Mouse (Mus musculus): ENCODE results near the gene Mef2a.
A peak's percentile ranks its signal among the peaks of the same experiment; 100 is the strongest.

Mef2a gene

GRCm38 (mm10) chr7:67206496-67206895 is 166.2 kb downstream of the Mef2a start:
- no peak for DNase-seq

DNA sequence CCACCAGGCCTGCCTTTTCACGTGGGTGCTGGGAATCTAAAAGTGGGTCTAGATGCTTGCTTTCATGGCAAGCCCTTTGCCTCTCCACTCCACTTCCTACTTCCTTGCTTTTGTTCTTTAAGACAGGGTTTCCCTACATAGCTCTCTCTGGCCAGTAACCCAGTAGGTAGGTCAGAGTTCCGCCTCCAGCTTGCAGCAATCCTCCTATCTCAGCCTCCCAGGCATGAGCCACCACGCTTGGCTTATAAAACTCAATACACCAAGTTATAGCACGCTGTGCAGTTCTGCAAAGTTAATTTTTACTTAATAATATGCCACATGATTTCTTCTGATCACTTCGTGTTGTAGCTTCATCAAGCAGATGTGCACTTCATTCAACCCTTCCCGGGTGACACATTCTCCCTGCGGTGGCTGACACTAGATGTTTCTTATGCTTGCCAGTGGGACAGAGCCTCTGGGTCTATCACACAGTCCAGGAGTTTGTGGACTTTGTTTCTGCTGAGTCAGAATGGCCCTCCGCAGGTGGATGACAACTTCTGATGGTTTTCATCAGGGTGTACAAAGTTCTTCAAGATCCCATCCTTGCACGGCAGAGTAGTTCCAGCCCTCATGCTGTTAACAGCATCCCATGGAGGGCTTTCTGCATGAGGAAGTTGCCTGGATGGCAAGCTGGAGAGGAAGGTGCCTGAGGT is 166.8 kb downstream of the Mef2a start:
- no peak for DNase-seq

DNA sequence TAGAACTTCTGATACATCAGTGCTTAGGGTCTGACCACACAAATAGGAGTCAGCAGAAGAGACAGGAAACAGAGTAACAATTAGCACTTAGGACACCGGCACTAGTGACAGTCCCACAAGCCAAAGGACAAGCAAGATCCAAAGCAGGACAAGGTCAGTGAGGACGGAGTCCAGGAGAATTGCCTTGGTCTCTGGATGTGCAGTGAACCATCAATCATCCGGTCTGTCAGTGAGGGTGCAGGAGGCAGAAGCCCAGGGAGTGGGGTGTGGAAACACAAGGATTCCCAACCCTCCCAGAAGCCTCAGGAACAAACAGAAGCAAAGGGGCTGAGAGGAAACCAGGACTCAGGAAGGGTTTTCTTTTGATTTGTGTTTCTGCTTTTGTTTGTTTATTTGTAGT is 169.0 kb downstream of the Mef2a start:
- no peak for DNase-seq

DNA sequence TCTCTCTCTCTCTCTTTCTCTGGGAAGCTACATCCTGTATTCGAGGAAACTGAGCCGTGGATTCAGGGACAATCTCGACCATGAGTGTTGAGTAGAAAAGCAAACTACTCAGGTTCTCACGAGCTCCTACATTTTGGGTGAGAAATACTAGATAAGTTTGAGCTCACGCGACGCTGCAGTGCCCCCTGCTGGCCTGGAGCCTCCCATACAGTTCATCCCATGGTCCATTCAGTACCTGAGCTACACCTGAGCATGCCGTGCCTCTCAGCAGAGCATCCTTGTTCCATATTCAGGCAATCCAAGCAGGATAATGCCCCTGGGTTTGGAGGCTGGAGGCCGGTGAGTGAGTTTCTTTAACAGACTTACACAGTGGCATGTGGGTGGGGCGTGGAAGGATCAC is 173.2 kb downstream of the Mef2a start:
- peak; percentile 61 for DNase-seq

GRCm38 (mm10) chr7:67183786-67184185 is 188.9 kb downstream of the Mef2a start:
- no peak for DNase-seq

Measured in cerebellum, adult 11-12 months (tissue).